Mouse (Mus musculus): ENCODE results near the gene Otop2. TPM values are rescaled to one million over a fixed set of nuclear protein-coding genes. Genes with fewer than 3 reads are reported as not detected.

Gene Otop2
- total RNA-seq, 1 experiment from 2014 or later = not detected

DNA sequence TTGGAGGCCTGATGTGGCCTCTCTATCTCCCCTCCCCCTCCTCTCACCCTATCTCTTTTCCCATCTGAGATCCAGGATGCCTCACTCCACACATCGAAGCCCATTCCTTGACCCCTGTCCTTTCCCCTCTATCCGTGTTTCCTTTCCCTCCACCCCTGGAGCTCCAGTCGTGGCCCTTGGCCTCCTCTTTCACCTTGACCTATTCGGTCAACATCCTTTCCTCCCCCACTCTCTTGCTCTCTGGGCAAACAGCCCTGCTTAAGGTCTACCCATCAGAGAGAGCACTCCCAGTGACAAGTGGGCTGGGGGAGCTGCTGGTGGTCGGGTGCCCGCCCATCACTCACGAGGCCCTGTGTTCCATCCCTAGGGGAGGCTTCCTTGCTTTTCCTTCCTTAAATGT, 33.2 kb upstream of the Otop2 start:
- ATAC-seq (replicated peaks in 1 of 2; ENCODE audit: insufficient read depth in 1 of 2, low FRiP score in 2 of 2, low TSS enrichment in 1 of 2, low read depth in 1 of 2, poor library complexity in 2 of 2, severe bottlenecking in 2 of 2) = no peak

DNA sequence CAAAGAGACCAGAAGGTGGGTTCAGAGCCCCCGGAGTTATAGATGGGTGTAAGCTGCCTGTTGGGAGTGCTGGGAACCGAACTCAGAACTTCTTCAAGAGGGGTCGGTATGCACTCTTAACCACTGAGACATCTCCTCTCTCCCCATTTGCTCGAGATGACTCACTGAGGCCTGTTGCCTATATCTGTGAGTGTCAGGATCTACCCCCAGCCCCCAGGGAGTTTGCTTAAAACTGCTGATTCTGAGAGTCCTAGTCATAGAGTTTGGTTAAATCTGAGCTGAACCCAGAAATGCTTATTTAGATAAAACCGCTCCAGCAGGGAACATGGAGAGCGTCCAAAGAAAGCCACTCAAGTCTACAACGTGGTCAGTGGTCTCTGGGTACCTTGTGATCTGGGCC, 32.8 kb upstream of the Otop2 start:
- no peak for ATAC-seq (replicated peaks in 1 of 2; ENCODE audit: insufficient read depth in 1 of 2, low FRiP score in 2 of 2, low TSS enrichment in 1 of 2, low read depth in 1 of 2, poor library complexity in 2 of 2, severe bottlenecking in 2 of 2)

- no peak for ATAC-seq (replicated peaks in 1 of 2; ENCODE audit: insufficient read depth in 1 of 2, low FRiP score in 2 of 2, low TSS enrichment in 1 of 2, low read depth in 1 of 2, poor library complexity in 2 of 2, severe bottlenecking in 2 of 2)
Measured at GRCm38 (mm10) chr11:115274771-115275170, 32.2 kb upstream of the Otop2 start.

DNA sequence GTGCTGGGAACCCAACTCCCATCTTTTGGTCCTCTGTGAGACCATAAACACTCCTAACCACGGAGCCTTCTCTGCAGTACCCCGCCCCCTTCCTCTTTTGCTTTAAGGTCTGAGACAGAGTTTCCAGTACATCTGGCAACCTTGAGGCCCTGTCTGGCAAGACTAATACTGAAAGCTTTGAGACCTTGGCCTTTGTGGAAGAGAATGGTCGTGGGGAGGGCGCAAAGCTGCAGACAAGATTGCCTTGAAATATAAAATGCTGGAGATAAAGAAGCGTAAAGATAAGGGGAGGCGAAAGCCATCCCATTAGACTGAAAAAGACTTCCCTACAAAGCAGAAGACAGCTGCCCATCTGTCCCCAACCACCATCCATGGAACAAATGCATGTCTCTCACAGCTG, 31.5 kb upstream of the Otop2 start:
- no peak for ATAC-seq (replicated peaks in 1 of 2; ENCODE audit: insufficient read depth in 1 of 2, low FRiP score in 2 of 2, low TSS enrichment in 1 of 2, low read depth in 1 of 2, poor library complexity in 2 of 2, severe bottlenecking in 2 of 2)

- no peak for ATAC-seq (replicated peaks in 1 of 2; ENCODE audit: insufficient read depth in 1 of 2, low FRiP score in 2 of 2, low TSS enrichment in 1 of 2, low read depth in 1 of 2, poor library complexity in 2 of 2, severe bottlenecking in 2 of 2)
Measured at GRCm38 (mm10) chr11:115275954-115276353, 31.0 kb upstream of the Otop2 start.

DNA sequence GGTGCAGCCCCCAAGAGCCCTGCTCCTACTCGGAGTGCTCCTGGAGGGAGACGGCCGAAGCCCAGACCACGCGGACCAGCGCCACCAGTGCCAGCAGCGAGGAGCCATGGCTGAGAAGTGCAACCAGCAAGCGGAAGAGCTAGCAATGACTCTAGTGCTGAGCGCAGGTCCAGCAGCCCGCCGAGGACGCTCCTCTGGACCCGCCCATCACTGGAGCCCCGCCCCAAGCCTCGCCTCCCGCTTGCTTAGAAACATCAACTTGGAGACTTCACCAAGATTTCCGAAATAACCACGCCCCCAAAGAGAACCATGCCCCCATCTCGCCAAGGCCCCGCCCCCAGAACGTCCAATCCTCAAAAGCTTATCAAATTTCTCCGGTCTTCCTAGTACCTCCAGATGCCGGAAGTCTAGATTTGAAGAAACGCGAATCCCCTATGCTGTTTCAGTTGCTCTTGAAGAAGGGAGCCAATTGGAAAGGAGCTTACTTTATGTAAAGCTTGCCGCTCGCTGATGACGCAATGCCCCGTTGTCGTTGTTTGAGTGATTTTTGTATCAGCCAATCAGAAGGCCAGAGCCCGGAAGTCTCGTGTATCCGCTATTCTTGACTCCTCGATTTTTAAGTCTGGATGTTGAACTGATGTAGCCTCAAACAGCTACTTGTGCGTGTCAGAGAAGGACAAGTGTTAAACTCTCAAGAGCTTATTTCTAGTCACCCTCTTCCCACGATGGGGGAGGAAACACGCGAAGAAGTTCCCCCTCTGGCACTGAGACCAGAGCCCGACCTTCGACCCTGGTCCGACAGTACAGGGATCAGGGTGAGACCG, 30.0 kb upstream of the Otop2 start, which contains the start of gene Fdxr:
Gene Fdxr (minus strand): TSS at position 271 of the 824 bp plus-strand sequence.
- peak; percentile 90 to 92 for ATAC-seq (replicated peaks in 1 of 2; ENCODE audit: insufficient read depth in 1 of 2, low FRiP score in 2 of 2, low TSS enrichment in 1 of 2, low read depth in 1 of 2, poor library complexity in 2 of 2, severe bottlenecking in 2 of 2)

GRCm38 (mm10) chr11:115277604-115277975, 29.4 kb upstream of the Otop2 start:
- no peak for ATAC-seq (replicated peaks in 1 of 2; ENCODE audit: insufficient read depth in 1 of 2, low FRiP score in 2 of 2, low TSS enrichment in 1 of 2, low read depth in 1 of 2, poor library complexity in 2 of 2, severe bottlenecking in 2 of 2)

DNA sequence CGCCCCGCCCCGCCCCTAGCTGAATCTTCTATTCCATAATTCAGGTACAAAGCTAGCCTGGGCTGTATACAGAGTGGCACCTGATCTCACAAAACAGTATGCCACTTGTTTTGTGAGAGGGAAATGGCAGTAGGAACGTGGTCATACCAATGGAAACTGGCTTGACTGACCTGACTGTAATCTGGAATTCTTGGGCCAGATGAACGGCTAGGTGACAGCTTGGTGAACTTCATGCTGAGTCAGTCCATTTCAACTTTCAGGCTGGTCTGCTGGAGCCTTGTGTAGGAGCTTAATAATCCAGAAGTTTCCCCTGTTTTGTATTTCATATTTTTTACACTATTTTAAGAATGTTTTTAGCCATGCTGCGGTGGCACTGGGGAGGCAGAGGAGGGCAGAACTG, 28.8 kb upstream of the Otop2 start:
- ATAC-seq (replicated peaks in 1 of 2; ENCODE audit: insufficient read depth in 1 of 2, low FRiP score in 2 of 2, low TSS enrichment in 1 of 2, low read depth in 1 of 2, poor library complexity in 2 of 2, severe bottlenecking in 2 of 2) = no peak

DNA sequence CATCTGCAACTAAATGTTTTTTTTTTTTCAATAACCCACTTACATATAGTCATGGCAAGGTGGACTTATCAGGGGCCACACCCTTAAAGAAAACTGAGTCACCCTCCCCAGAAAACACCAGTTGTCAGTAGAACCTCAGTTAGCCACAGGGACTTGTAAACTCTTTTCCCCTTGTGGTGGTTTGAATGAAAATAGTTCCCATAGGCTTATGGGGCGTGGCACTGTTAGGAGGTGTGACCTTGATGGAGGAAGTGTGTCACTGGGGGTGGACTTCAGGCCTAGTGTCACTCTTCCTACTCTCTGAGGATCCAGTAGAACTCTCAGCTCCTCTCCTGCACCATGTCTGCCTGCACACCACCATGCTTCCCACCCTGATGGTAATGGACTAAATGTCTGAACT, 27.2 kb upstream of the Otop2 start:
- ATAC-seq (replicated peaks in 1 of 2; ENCODE audit: insufficient read depth in 1 of 2, low FRiP score in 2 of 2, low TSS enrichment in 1 of 2, low read depth in 1 of 2, poor library complexity in 2 of 2, severe bottlenecking in 2 of 2) = no peak

GRCm38 (mm10) chr11:115282295-115282694, 24.7 kb upstream of the Otop2 start:
- ATAC-seq (replicated peaks in 1 of 2; ENCODE audit: insufficient read depth in 1 of 2, low FRiP score in 2 of 2, low TSS enrichment in 1 of 2, low read depth in 1 of 2, poor library complexity in 2 of 2, severe bottlenecking in 2 of 2) = no peak

DNA sequence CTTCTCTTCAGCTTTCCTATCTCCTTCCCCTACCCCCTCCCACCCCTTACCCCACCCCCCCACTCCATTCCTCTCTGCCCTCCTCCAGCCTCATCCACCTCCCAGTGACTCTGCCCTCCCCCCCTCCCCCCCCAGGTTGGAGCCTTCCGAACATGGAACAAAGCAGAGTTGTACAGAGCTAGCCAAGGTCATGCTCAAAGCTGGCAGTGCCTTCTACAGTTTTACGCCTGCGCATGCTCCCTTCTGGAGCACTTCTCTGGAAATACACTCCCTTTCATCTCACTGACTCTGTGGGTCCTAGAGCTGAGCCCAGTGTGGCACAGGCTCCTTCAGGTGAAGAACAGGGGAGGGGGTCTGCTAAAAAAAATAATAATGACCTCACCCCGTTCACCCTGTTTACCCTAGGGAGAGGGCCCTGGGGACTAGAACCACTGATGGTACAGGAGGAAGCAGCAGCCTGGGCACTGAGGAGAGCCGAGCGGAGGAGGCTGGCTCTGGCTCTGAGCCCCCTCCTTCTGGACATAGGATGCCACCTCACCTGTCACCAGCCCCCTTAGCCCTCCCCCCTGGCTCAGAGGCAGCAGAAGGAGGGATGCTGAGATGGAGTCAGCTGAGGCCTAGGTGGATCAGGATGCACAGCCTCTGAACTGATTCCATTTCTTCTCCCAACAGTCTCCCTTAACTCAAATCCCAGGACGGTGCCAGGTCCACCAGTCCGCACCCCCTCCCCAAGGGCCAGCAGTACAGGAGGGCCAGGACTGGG, 24.1 kb upstream of the Otop2 start:
- ATAC-seq (replicated peaks in 1 of 2; ENCODE audit: insufficient read depth in 1 of 2, low FRiP score in 2 of 2, low TSS enrichment in 1 of 2, low read depth in 1 of 2, poor library complexity in 2 of 2, severe bottlenecking in 2 of 2) = no peak

GRCm38 (mm10) chr11:115283486-115283765, 23.5 kb upstream of the Otop2 start:
- no peak for ATAC-seq (replicated peaks in 1 of 2; ENCODE audit: insufficient read depth in 1 of 2, low FRiP score in 2 of 2, low TSS enrichment in 1 of 2, low read depth in 1 of 2, poor library complexity in 2 of 2, severe bottlenecking in 2 of 2)

- no peak for ATAC-seq (replicated peaks in 1 of 2; ENCODE audit: insufficient read depth in 1 of 2, low FRiP score in 2 of 2, low TSS enrichment in 1 of 2, low read depth in 1 of 2, poor library complexity in 2 of 2, severe bottlenecking in 2 of 2)
Measured at GRCm38 (mm10) chr11:115283891-115284620, 22.9 kb upstream of the Otop2 start.

DNA sequence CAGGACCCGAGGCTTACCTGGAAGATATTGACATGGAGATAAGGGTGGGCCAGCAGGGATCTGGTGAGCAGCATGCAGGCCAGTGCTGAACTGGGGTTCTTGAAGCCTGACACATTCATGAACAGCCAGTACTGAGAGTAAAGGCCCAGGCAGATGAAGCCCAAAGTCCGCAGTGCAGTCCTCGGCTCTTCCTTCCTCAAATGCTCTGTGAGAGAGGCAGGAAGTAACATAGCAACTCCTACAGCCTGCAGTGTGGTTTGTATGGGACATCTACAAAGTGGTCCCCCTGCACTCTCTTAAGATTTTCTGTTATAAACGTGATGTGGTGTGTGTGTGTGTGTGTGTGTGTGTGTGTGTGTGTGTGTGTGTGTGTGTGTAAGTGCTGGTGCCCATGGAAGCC, 21.7 kb upstream of the Otop2 start:
- ATAC-seq (replicated peaks in 1 of 2; ENCODE audit: insufficient read depth in 1 of 2, low FRiP score in 2 of 2, low TSS enrichment in 1 of 2, low read depth in 1 of 2, poor library complexity in 2 of 2, severe bottlenecking in 2 of 2) = peak; percentile 70 to 74

DNA sequence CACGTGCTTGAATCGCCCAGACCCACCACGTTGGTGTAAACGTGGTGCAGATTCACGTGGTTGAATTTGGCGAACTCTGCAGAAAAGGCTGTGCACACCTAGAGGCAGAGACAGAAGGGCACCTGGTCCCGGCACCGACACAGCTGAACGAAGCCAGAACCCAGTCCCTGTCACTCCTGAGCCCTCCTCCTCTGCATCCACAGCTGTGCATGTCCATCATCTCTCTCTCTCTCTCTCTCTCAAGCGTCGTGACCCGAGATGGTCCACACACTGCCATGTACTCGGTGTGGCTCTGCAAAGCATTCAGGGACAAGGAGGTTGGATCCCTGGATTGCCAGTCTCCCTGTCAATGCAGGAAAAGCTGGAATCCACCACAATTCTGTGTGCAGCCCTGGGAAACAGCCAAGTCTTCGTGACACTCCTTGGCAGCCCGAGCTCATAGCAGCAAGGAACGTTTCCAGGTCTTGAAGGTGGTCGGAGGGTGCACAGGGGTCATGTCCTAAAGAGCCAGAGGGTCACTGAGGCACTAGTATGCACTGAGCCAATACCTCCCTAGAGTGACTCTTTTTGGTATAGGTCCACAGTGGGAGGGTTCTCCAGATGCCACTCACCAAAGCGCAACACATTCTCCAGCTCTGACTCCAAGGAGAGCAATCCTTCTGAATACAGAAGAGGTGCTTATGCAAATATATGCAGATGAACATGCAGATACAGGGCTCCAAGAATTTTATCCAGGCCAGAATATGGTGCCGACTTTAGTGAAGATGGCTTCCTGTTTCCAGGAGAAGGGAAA, 20.6 kb upstream of the Otop2 start:
- ATAC-seq (replicated peaks in 1 of 2; ENCODE audit: insufficient read depth in 1 of 2, low FRiP score in 2 of 2, low TSS enrichment in 1 of 2, low read depth in 1 of 2, poor library complexity in 2 of 2, severe bottlenecking in 2 of 2) = no peak

GRCm38 (mm10) chr11:115287386-115287785, 19.6 kb upstream of the Otop2 start:
- no peak for ATAC-seq (replicated peaks in 1 of 2; ENCODE audit: insufficient read depth in 1 of 2, low FRiP score in 2 of 2, low TSS enrichment in 1 of 2, low read depth in 1 of 2, poor library complexity in 2 of 2, severe bottlenecking in 2 of 2)

DNA sequence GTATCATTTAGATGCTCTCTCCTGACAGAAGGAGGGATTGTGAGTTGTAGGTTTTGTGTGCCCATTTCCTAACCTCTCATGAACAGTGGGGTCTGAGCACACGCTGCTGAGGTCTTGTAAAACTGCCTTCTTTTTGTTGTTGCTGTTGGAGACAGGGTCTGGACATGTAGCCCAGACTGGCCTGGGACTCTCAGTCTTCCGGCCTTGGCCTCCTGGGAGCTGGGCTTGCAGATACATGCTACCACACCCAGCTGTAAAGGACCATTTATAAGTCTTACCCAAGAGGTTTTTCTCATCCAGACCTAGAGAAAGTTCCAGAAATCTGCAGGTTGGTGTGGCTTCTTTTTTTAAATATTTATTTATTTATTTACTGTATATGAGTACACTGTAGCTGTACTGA, 18.7 kb upstream of the Otop2 start:
- no peak for ATAC-seq (replicated peaks in 1 of 2; ENCODE audit: insufficient read depth in 1 of 2, low FRiP score in 2 of 2, low TSS enrichment in 1 of 2, low read depth in 1 of 2, poor library complexity in 2 of 2, severe bottlenecking in 2 of 2)
